Mouse (Mus musculus) naive thymus-derived CD4-positive, alpha-beta T cell, adult 2 months (primary cell): Measurements from ENCODE around the gene Dlgap1.

Source experiments
- DNase-seq: peaks from one replicate; pipeline ENCODE4 v3.0.0-alpha.2; 2011; ENCODE audit warnings: low read depth

The Dlgap1 gene

DNA sequence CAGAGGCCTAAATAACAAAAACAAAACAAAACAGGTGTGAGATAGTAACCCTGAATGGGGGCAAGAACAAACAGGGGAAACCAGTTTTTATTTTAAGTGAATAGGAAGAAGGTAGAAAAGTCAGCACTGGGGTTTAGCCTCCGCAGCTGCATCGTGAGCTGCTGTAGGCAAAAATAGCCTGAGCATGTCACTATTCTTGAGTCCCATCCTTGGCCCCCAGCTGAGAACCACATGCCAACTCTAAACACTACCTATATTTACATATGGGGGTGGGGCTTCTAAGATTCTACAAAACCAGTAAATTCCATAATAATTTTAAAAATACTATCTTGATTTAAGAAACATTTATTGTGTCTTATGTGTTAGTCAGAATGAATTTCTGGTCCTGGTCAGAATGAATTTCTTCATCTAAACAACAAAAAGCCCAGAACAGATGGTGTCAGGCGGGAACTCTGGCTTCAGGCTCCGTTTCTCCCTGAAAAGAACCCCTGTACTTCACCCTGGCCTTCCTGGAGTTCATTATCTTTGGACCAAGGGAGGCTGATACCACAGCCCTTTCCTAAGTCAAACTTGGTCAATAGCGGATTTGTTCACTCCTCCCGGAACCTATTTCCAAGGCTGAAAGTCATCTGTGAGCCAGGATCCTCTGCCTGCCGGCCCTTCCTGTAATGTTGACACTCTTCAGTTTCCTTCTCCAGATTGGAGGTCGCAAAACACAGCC is 494.1 kb downstream of the Dlgap1 start:
- no peak for DNase-seq

- no peak for DNase-seq
Measured at GRCm38 (mm10) chr17:70466413-70466812, 497.5 kb downstream of the Dlgap1 start.

- DNase-seq: no peak
Measured at GRCm38 (mm10) chr17:70470970-70471371, 502.1 kb downstream of the Dlgap1 start.

GRCm38 (mm10) chr17:70472162-70472561 is 503.3 kb downstream of the Dlgap1 start:
- no peak for DNase-seq

DNA sequence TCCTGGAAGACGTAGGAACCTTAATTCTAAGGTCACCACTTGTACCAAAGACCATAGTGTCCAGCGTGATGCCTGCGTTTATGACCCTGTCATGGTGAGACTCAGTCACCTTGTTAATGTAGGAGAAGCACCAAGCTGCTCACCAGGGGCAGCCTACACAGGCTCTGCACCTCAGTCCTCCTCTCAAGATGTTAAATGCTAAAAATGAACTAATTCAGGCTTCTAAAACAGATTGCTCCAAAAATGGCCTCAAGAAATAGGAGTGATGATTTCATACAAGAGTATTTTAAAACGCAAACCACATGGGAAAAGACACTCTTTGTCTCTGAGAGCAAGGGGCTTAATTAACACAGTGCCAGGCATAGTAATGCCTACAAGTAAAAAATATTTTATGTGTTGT is 505.0 kb downstream of the Dlgap1 start:
- DNase-seq: no peak

- no peak for DNase-seq
Measured at GRCm38 (mm10) chr17:70483716-70484115, 514.8 kb downstream of the Dlgap1 start.

GRCm38 (mm10) chr17:70485668-70486067 is 516.8 kb downstream of the Dlgap1 start:
- no peak for DNase-seq

GRCm38 (mm10) chr17:70486259-70486658 is 517.4 kb downstream of the Dlgap1 start:
- DNase-seq: no peak

DNA sequence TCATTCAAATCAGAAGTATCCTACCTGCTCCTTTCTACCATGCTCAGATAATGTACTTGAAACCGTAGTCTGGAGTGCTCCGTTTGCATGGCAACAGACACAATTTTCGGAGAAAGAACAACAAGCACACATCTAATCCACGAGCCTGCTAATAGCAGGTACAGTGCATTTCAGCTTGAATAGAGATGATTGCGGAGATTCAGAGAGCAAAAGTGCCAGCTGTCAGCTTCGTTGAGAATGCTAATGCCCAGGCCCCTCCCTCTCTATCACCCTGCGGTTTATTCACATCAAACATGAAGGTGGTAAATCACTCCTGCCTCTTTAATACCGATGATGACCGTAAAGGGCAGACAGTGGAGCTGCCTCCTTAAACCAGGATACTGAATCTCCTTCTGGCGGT is 518.0 kb downstream of the Dlgap1 start:
- no peak for DNase-seq

DNA sequence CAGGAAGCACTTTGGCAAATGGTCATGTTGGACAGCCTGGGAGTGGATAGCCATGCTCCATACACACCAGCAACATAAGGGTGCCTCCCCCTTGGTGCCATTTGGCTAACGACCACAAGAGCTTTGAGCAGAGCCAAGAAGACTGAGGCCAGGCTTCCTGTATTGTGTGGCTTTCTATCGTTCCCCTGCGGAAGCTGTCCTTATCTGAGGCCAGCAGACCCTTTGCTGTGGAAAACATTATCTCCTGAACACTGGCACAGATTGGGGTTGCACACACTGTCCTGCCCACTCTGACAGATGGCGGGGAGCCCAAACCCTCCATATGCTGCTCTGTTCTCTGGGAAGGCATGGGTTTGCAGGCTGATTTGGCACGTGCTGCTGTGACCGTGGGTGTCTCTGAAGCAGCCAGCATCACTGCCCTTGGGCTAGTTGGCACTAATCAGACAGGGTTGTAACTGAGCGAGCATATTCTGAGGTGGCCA is 520.0 kb downstream of the Dlgap1 start:
- DNase-seq: no peak

GRCm38 (mm10) chr17:70491575-70491974 is 522.7 kb downstream of the Dlgap1 start:
- DNase-seq: no peak

DNA sequence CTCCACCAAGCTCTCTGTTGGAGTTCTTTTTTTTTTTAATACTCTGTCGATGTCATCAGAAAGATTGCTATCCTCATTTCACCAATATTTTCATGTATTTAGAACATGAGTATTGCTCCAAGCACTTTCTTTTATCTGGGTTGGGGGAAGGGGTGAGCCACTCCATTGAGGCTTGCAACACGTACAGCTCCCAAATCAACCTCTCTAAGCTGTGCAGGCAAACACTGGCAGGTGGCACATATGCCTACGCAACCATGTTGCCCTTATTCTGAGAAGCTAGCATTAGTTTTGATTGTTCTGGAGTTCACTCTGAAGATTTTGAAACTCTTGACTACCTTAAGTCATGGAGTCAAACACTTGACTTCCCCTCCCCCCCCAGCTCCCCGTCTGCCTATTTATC is 525.5 kb downstream of the Dlgap1 start:
- no peak for DNase-seq

- no peak for DNase-seq
Measured at GRCm38 (mm10) chr17:70498256-70498655, 529.4 kb downstream of the Dlgap1 start.

DNA sequence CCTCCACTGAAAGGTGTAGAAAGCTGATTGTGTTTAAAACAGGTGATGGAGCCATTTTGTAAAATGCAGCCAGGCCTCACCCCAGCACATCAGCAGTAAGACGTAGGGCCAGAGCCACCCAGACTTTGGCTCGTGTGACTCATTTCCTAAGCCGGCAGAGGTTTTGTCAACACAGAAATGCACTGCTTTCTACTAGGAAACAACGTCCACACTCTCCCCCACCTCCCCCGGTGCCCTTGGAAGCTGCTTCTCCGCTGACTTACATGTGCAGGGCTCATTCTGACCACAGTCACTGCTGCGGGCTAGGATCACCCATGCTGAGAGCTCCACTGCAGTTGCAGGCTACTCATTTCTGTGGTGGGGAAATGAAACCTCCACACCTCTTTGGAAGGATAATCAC is 533.1 kb downstream of the Dlgap1 start:
- no peak for DNase-seq

DNA sequence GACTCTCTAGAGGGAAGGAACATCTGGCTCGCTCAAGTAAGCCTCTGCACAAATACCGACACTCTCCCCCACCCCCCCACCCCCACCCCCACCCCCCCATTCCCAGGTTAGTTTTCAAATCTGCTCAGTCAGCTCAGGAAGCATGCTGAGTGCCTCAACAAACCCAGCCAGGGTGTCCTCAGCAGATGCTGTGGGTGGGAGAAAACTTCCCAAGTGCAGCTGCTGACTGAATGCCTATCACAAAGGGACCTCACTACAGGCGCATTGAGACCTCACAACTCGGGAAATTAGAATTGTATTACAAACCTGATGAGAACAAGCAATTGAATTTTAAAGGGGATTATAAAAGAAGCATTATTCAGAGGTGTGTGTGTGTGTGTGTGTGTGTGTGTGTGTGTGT is 538.9 kb downstream of the Dlgap1 start:
- DNase-seq: no peak

GRCm38 (mm10) chr17:70510441-70510840 is 541.6 kb downstream of the Dlgap1 start:
- DNase-seq: no peak

GRCm38 (mm10) chr17:70511401-70511800 is 542.5 kb downstream of the Dlgap1 start:
- DNase-seq: no peak

- DNase-seq: no peak
Measured at GRCm38 (mm10) chr17:70513736-70514135, 544.9 kb downstream of the Dlgap1 start.

- DNase-seq: no peak
Measured at GRCm38 (mm10) chr17:70516506-70516905, 547.6 kb downstream of the Dlgap1 start.

DNA sequence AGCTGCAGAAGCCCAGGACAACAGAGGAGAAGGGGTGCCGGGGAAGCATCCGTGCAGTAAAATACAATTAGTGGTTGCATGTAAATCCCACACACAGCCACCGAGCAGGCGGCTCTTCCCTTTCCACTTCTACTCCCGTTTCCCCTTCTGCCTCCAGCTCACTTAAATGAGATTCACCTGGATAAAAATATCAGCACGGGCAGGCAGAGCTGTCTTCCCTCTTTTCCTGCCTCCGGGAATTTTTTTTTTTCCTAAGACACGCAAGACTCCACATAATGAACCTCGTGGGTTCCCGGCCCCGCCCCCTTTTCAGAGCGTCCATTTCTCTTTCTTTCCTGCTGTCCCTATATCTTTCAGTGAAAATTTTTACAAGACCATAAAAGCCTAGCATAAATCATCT is 548.5 kb downstream of the Dlgap1 start:
- DNase-seq: no peak

DNA sequence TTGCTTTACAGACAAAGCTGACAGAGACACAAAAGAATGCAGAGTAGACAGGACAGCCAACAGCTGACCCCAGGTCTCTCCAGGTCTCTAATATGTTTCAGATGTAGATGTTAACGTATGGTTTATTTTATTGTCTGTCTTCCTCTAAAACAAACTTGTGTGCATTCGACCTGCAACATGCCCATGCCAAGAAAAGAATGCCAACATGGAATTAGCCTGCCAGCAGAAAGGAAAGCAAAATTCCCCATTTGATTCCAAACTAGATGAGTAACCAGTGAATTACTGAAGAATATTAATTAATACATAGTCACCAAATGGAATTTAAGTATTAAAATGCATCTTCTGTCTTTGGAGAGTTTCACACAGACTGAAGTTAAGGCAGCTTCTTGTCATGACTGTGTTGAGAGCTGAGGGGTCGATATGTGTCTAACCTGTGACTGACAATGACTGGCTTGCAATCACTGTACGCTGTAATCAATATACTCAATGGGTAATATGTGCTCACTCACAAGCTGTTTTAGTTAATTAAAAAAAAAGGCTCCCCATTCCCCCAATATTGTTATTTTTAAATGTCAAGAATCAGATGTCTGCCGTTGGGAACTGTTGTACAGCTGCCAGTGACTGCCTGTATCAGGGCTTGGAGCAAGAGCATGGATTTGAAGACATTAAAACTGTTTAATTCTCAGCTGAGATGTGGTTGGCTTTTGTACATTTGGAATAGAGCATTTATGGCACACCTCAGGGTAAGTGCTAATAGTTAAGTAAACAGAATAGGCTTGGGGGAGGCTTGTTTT is 552.4 kb downstream of the Dlgap1 start:
- no peak for DNase-seq

- no peak for DNase-seq
Measured at GRCm38 (mm10) chr17:70521971-70522370, 553.1 kb downstream of the Dlgap1 start.

GRCm38 (mm10) chr17:70525990-70526389 is 557.1 kb downstream of the Dlgap1 start:
- no peak for DNase-seq
